Mouse (Mus musculus): ENCODE measurements around the gene Coq2. TPM values are rescaled to one million over a fixed set of nuclear protein-coding genes. Genes with fewer than 3 reads are reported as not detected.

Coq2 gene
- polyA plus RNA-seq, 1 experiment = not detected

DNA sequence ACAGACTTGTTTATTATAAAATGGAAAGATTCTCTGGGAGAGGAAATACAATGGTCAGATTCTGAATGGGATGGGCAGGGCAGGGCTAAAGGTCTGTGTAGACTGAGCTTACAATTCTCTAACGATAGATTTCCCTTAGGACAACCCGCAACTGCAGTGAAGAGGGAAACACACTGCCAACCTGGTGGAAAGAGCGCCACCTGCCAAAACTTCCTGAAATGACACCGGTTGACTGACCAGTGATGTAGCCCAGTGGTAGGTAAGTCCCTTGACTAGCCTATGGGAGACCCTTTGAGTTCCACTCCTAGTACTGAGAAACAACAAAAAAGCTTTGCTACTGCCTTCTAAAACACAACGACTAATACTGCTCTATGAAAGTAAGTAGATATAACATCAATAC lies 3.5 kb downstream of the Coq2 start:
- TF ChIP-seq POLR2A (IDR thresholded peaks at IDR 0.05; ENCODE audit: insufficient read depth, low read depth, low read length) (no peak), CTCF (IDR thresholded peaks at IDR 0.05; ENCODE audit: insufficient read depth, low read depth, low read length) (no peak)
- Histone ChIP-seq H3K4me3 (ENCODE audit: insufficient read depth, low read depth, low read length) (no peak overlapping the region), H3K4me1 (ENCODE audit: control insufficient read depth, insufficient read depth, low read length) (peaks cover 9% of the 10 kb centered on the region), H3K27ac (ENCODE audit: insufficient read depth, low read depth, low read length) (no peak overlapping the region)
- WGBS = 23% methylated on average over 5 of the region's 5 CpGs

DNA sequence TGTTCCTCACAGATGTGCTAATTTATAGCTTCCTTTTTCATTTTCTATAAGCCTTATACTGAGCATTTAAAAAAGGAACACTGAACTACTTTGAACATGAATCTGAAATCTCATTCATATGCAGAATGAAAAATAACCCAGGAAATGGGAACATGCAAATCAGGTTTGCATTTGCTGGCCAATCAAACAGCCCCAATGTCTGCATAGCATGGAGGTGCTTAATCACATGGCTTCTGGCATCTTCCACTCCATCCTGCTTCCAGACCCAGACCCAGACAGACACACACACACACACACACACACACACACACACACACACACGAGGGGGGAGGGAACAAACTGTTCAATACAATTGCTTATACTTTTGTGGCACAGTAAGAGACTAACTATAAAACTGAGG lies 8.0 kb downstream of the Coq2 start:
- Histone ChIP-seq H3K4me3 (ENCODE audit: insufficient read depth, low read depth, low read length) (no peak overlapping the region), H3K27ac (ENCODE audit: insufficient read depth, low read depth, low read length) (no peak overlapping the region), H3K4me1 (ENCODE audit: control insufficient read depth, insufficient read depth, low read length) (peaks cover 6% of the 10 kb centered on the region; the same call in 1 of the 2 replicates)
- no peak for TF ChIP-seq POLR2A (IDR thresholded peaks at IDR 0.05; ENCODE audit: insufficient read depth, low read depth, low read length)
- no peak for TF ChIP-seq CTCF (IDR thresholded peaks at IDR 0.05; ENCODE audit: insufficient read depth, low read depth, low read length)
- 72% methylated on average over 1 of the region's 1 CpGs for WGBS

DNA sequence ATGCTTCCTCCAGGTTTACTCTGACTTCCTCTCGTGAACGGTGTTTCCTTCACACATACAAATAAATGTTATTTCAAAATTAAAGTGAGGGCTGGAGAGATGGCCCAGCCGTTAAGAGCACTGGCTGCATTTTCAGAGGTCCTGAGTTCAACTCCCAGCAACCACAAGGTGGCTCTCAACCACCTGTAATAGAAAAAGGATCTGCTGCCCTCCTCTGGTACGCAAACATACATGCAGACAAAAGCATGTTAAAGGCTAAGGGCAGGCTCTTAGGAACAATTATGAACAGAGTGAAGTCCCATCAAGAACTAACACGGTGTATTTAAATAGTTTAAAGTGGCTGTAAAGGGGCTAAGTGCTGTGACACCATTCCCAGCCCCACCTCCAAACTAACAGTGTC lies 11.1 kb downstream of the Coq2 start:
- Histone ChIP-seq H3K4me1 (ENCODE audit: control insufficient read depth, insufficient read depth, low read length) (0 out of 2 replicates have a peak, but pooled peaks cover 3% of the 10 kb centered on the region), H3K27ac (ENCODE audit: insufficient read depth, low read depth, low read length) (no peak overlapping the region), H3K4me3 (ENCODE audit: insufficient read depth, low read depth, low read length) (no peak overlapping the region)
- 54% methylated on average over 5 of the region's 5 CpGs for WGBS
- TF ChIP-seq POLR2A (IDR thresholded peaks at IDR 0.05; ENCODE audit: insufficient read depth, low read depth, low read length) (no peak), CTCF (IDR thresholded peaks at IDR 0.05; ENCODE audit: insufficient read depth, low read depth, low read length) (no peak)

DNA sequence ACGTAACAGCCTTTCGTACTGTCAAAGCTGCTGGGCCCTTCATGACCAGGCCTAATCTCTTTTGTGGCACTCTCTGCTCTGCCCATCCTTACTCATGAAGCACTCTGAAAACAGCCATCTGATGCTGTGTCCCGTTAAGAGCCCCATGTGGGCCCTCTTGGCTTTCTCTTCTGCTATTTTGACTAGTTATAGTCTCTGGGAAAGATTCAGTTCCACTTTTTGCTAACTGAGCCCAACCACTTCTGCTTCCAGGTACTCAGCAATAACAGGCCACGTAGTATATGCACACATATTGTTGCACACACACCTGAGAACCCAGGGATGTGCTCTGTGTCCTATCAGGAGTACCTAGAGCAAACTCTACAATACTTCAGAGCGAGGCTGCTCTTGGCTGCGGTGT lies 11.9 kb downstream of the Coq2 start:
- Histone ChIP-seq H3K4me1 (ENCODE audit: control insufficient read depth, insufficient read depth, low read length) (0 out of 2 replicates have a peak, but pooled peaks cover 3% of the 10 kb centered on the region), H3K27ac (ENCODE audit: insufficient read depth, low read depth, low read length) (no peak overlapping the region), H3K4me3 (ENCODE audit: insufficient read depth, low read depth, low read length) (no peak overlapping the region)
- WGBS = 94% methylated on average over 6 of the region's 6 CpGs
- no peak for TF ChIP-seq CTCF (IDR thresholded peaks at IDR 0.05; ENCODE audit: insufficient read depth, low read depth, low read length)
- TF ChIP-seq POLR2A (IDR thresholded peaks at IDR 0.05; ENCODE audit: insufficient read depth, low read depth, low read length) = no peak

DNA sequence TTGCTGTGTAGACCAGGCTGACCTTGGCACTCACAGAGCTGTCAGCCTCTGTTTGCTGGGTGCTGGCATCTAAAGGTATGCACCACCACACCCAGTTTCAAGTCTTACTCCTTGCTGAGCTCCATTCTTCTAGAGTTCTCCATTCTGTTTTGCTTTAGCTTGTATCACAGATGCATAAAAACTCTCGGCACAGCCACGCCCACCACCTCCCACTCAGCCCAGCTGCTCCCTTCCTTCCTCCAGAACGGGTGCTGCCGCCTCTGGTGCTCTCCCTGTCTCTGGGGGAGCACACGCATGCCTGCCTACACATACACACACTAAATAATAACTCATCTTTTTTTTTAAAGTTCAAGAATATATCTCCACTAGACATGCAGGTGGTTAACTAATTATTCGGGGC lies 16.5 kb downstream of the Coq2 start:
- no peak overlapping the region for H3K27ac ChIP-seq (ENCODE audit: insufficient read depth, low read depth, low read length)
- 0 out of 2 replicates have a peak, but pooled peaks cover 2% of the 10 kb centered on the region for H3K4me1 ChIP-seq (ENCODE audit: control insufficient read depth, insufficient read depth, low read length)
- WGBS = 30% methylated on average over 6 of the region's 6 CpGs
- no peak overlapping the region for H3K4me3 ChIP-seq (ENCODE audit: insufficient read depth, low read depth, low read length)
- no peak for TF ChIP-seq POLR2A (IDR thresholded peaks at IDR 0.05; ENCODE audit: insufficient read depth, low read depth, low read length)
- TF ChIP-seq CTCF (IDR thresholded peaks at IDR 0.05; ENCODE audit: insufficient read depth, low read depth, low read length) = no peak

DNA sequence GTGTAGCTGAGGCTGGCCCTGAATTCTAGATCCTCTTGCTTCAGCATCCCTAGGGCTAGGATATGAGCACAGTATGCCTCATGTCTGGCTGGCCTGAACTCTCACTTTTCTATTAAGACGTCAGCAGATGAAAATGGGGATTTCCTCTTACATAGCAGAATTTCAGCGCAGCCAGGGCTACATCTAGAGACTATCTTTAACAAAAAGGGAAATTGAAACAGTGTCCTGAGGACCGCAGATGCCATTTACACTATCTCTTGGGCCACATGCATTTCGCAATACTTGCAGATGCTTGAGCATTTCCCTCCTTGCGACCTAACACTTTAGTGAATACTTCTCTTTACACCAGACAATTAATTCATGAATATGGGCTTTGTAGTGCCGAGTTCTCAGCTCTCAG lies 18.6 kb downstream of the Coq2 start:
- WGBS = 77% methylated on average over 6 of the region's 6 CpGs
- H3K4me1 ChIP-seq (ENCODE audit: control insufficient read depth, insufficient read depth, low read length) = 0 out of 2 replicates have a peak, but pooled peaks cover 2% of the 10 kb centered on the region

DNA sequence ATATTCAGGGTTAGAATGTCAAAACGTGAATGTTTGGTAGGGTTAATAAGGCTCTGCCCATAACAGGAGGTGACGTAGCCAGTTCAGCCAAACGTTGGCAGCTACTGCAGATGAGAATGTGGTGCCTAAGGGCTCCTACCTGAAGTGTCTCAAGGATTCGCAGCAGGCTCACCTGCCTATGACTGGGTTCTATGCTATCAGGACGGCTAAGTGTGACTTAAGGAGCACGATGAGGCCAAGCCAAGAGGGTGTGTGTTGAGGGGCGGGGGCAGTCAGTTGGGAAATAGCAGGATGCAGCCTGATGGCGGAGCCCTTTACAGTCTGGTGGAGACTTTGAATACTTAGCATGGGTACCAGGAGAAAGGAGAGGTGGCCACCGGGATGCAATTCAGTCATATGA lies 22.6 kb downstream of the Coq2 start:
- TF ChIP-seq POLR2A (IDR thresholded peaks at IDR 0.05; ENCODE audit: insufficient read depth, low read depth, low read length) (no peak), CTCF (IDR thresholded peaks at IDR 0.05; ENCODE audit: insufficient read depth, low read depth, low read length) (no peak)
- 90% methylated on average over 9 of the region's 9 CpGs for whole genome bisulfite sequencing
- H3K4me3 ChIP-seq (ENCODE audit: insufficient read depth, low read depth, low read length) = no peak overlapping the region
- H3K4me1 ChIP-seq (ENCODE audit: control insufficient read depth, insufficient read depth, low read length) = no peaks in the 10 kb centered on the region
- no peak overlapping the region for H3K27ac ChIP-seq (ENCODE audit: insufficient read depth, low read depth, low read length)

More for the DNA sequence above, 18.6 kb downstream of the Coq2 start:
- Histone ChIP-seq H3K4me3 (ENCODE audit: insufficient read depth, low read depth, low read length) (no peak overlapping the region), H3K27ac (ENCODE audit: insufficient read depth, low read depth, low read length) (no peak overlapping the region)
- TF ChIP-seq CTCF (IDR thresholded peaks at IDR 0.05; ENCODE audit: insufficient read depth, low read depth, low read length) = no peak
- no peak for TF ChIP-seq POLR2A (IDR thresholded peaks at IDR 0.05; ENCODE audit: insufficient read depth, low read depth, low read length)

DNA sequence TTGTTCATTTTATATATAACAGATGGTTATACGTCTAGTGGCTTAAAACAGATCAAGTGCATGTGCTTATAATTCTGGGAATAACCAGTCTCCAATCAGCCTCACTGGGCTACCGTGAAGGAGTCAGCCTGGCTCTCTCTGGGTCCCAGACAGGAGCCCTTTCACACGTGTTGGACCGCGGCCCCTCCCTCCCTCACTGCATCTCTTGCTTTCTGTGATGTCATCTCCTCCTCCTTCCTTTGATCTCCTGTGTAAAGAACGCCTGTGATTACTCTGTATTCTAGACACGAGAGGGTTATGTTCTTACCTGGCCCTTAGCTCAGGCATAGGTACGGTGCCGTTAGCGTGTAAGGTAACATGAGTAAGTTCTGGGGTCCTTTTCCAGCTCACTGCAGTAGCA lies 23.5 kb downstream of the Coq2 start:
- Histone ChIP-seq H3K4me3 (ENCODE audit: insufficient read depth, low read depth, low read length) (no peak overlapping the region), H3K4me1 (ENCODE audit: control insufficient read depth, insufficient read depth, low read length) (no peaks in the 10 kb centered on the region), H3K27ac (ENCODE audit: insufficient read depth, low read depth, low read length) (no peak overlapping the region)
- TF ChIP-seq CTCF (IDR thresholded peaks at IDR 0.05; ENCODE audit: insufficient read depth, low read depth, low read length) = no peak
- no peak for TF ChIP-seq POLR2A (IDR thresholded peaks at IDR 0.05; ENCODE audit: insufficient read depth, low read depth, low read length)
- WGBS = 85% methylated on average over 10 of the region's 10 CpGs

DNA sequence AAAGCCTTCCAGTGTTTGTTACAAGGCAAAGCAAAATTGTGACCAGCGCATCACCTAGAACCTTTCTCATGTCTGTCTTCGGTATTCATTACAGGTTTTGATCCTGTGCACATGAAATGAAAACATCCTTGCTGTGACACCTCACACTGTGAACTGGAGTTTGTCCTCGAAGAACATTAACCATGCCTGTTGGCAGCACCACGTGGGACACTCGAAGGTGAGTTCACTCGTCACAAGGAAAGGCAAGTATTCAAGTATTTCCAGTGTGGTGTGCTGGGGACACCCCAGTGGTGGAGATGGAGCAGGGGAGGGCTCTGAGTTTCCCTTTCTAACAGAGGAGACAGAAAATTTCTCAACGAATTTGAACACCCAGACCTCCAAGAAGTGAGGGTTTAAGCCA lies 24.0 kb downstream of the Coq2 start:
- no peak overlapping the region for H3K4me3 ChIP-seq (ENCODE audit: insufficient read depth, low read depth, low read length)
- no peaks in the 10 kb centered on the region for H3K4me1 ChIP-seq (ENCODE audit: control insufficient read depth, insufficient read depth, low read length)
- H3K27ac ChIP-seq (ENCODE audit: insufficient read depth, low read depth, low read length) = no peak overlapping the region
- no peak for TF ChIP-seq CTCF (IDR thresholded peaks at IDR 0.05; ENCODE audit: insufficient read depth, low read depth, low read length)
- no peak for TF ChIP-seq POLR2A (IDR thresholded peaks at IDR 0.05; ENCODE audit: insufficient read depth, low read depth, low read length)
- 86% methylated on average over 7 of the region's 7 CpGs for WGBS

DNA sequence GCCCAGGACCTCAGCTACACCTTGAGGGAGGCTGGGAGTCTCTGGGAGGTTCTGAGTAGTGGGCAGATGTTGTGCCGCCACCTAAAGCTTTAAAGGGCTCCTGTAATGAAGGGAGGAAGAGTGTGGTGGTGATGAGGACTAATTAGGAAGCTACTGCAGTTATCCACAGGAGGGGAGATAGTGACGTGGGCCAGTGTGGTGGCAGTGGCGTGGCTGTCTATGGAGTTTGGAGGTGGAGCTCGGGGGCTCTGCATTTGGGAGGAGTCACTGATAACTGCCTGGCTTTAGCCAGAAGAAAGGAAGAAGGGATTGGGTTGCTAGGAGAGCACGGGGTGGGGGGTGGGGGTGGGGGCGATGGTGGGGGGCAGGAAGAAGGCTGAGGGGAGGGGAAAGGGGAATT lies 26.4 kb downstream of the Coq2 start:
- WGBS = 56% methylated on average over 6 of the region's 6 CpGs
- Histone ChIP-seq H3K4me1 (ENCODE audit: control insufficient read depth, insufficient read depth, low read length) (peaks cover 8% of the 10 kb centered on the region), H3K4me3 (ENCODE audit: insufficient read depth, low read depth, low read length) (no peak overlapping the region), H3K27ac (ENCODE audit: insufficient read depth, low read depth, low read length) (no peak overlapping the region)
- TF ChIP-seq POLR2A (IDR thresholded peaks at IDR 0.05; ENCODE audit: insufficient read depth, low read depth, low read length) = no peak
- TF ChIP-seq CTCF (IDR thresholded peaks at IDR 0.05; ENCODE audit: insufficient read depth, low read depth, low read length) = no peak
